Mouse (Mus musculus) hindbrain, embryonic 10.5 days (tissue): ENCODE data around the gene Ehd1. TPM values are rescaled to one million over a fixed set of nuclear protein-coding genes. Genes with fewer than 3 reads are reported as not detected.
A peak's percentile ranks its signal among the peaks of the same experiment; 100 is the strongest.

Experiments used
- DNase-seq: peaks from one replicate; pipeline ENCODE4 v3.0.0-alpha.2; 2017; ENCODE audit warnings: low spot score
- H3K27ac ChIP-seq: fragments of 300-500 bp; sonication (generic); 2 replicates; pipeline ENCODE4 v1.5.1; 2016; ENCODE audit warnings: mild to moderate bottlenecking, moderate library complexity
- H3K27me3 ChIP-seq: fragments of 300-500 bp; sonication (generic); 2 replicates; pipeline ENCODE4 v1.6.1; 2016; ENCODE audit warnings: mild to moderate bottlenecking; ENCODE audit not compliant: poor library complexity, insufficient read depth, severe bottlenecking
- H3K36me3 ChIP-seq: fragments of 300-500 bp; sonication (generic); 2 replicates; pipeline ENCODE4 v1.6.1; 2016; ENCODE audit warnings: mild to moderate bottlenecking, moderate library complexity
- H3K4me1 ChIP-seq: fragments of 300-500 bp; sonication (generic); replicated peaks from 2 replicates; pipeline ENCODE4 v1.6.1; 2016; ENCODE audit warnings: mild to moderate bottlenecking
- H3K4me3 ChIP-seq: fragments of 300-500 bp; sonication (generic); 2 replicates; pipeline ENCODE4 v1.5.1; 2016; ENCODE audit warnings: mild to moderate bottlenecking, moderate library complexity
- H3K9me3 ChIP-seq: fragments of 300-500 bp; sonication (generic); 2 replicates; pipeline ENCODE4 v1.6.1; 2016; ENCODE audit warnings: mild to moderate bottlenecking, moderate library complexity
- WGBS: fragments of 180-500 bp; shearing (Covaris S2); methylation state at CpG from one replicate; pipeline ENCODE4 v1.1.7; 2016; 5-methylcytosine and 5-hydroxymethylcytosine counted together
- polyA plus RNA-seq: library from polyadenylated mRNA; unstranded; fragments of >200 nt; fragmentation: Nextera tagmentation; extraction: Ambion mirVana; gene quantifications from 2 replicates; pipeline ENCODE4 v1.2.1, GENCODE M21; 2016

The Ehd1 gene
- polyA plus RNA-seq, 1 experiment from 2014 or later: 103 TPM

DNA sequence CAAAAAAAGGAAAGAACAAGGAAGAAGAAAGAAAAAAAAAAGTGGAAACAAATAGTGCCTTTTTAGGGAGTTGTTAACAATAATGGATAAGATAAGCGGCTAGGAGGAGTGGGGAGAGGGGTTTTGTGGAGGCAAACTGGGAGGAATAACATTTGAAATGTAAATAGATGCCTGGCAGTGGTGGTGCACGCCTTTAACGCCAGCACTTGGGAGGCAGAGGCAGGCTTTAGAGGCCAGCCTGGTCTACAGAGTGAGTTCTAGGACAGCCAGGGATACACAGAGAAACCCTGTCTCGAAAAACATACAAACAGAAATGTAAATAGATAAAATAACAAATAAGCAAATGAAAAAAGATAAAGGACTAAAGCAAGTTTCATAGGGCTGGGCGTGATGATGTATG is 35.8 kb upstream of the Ehd1 start:
- H3K27me3 ChIP-seq: no peaks in the 10 kb centered on the region
- H3K36me3 ChIP-seq: peaks cover 19% of the 10 kb centered on the region
- H3K4me3 ChIP-seq: peak overlapping the region; percentile 91
- H3K4me1 ChIP-seq: peaks cover 31% of the 10 kb centered on the region
- no peaks in the 10 kb centered on the region for H3K9me3 ChIP-seq
- H3K27ac ChIP-seq: peak overlapping the region; percentile 67
- DNase-seq: no peak
- WGBS: 38% methylated on average over 5 of the region's 5 CpGs

DNA sequence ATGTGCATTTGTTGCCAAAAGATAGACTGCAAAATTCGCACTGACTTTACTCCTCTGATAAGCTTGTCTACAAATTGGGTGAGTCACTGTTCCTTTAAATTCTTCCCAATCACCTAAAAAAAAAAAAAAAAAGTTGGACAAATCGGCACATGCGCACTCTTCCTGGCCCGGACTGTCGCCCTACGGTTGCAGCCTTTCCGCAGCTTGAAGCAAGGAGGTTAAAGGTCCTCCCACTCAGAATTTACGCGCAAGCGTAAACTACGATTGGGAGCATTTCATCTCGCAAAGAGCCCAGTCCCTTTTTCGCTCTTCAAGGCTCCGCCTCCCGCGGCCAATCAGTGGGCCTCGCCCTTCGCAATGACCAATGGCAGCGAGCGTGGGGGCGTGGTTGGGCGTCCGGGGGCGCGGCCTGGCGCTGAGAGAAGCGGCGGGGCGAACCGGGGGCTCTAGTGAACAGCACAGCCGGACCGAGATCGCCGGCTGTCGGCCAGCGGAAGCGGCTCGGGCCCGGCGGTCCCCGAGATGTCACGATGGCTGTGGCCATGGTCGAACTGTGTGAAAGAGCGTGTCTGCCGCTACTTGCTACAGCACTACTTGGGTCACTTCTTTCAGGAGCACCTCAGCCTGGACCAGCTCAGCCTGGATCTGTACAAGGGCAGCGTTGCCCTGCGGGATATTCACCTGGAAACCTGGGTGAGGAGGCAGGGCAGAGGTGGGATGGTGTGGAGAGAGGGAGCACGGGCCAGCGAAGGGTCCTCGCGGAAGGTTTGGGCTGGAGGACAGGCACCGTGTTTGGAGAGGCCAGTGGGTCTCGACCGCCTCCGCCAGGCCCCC is 35.0 kb upstream of the Ehd1 start, which contains the start of gene Atg2a:
Atg2a (plus strand) TSS at position 395 of the 834 bp plus-strand sequence.
- Histone ChIP-seq H3K4me3 (peak within 1 kb of the TSS; percentile 91), H3K9me3 (no peaks in the 10 kb centered on the region), H3K36me3 (peaks cover 26% of the 10 kb centered on the region), H3K27me3 (no peaks in the 10 kb centered on the region), H3K4me1 (peaks cover 24% of the 10 kb centered on the region), H3K27ac (peak within 1 kb of the TSS; percentile 89)
- peak; percentile 98 for DNase-seq
- under 1% methylated on average over 55 of the region's 55 CpGs for WGBS

GRCm38 (mm10) chr19:6242281-6242680 is 34.2 kb upstream of the Ehd1 start:
- Histone ChIP-seq H3K9me3 (no peaks in the 10 kb centered on the region), H3K4me1 (peaks cover 22% of the 10 kb centered on the region), H3K27ac (peak overlapping the region; percentile 89), H3K4me3 (peak overlapping the region; percentile 91), H3K36me3 (peaks cover 34% of the 10 kb centered on the region), H3K27me3 (no peaks in the 10 kb centered on the region)
- peak; percentile 23 for DNase-seq
- 1% methylated on average over 4 of the region's 4 CpGs for WGBS

- WGBS: 83% methylated on average over 5 of the region's 5 CpGs
- Histone ChIP-seq H3K36me3 (peaks cover 44% of the 10 kb centered on the region), H3K4me3 (no peak overlapping the region), H3K4me1 (peaks cover 22% of the 10 kb centered on the region), H3K27me3 (no peaks in the 10 kb centered on the region), H3K27ac (no peak overlapping the region), H3K9me3 (no peaks in the 10 kb centered on the region)
- no peak for DNase-seq
Measured at GRCm38 (mm10) chr19:6243226-6243625, 33.3 kb upstream of the Ehd1 start.

DNA sequence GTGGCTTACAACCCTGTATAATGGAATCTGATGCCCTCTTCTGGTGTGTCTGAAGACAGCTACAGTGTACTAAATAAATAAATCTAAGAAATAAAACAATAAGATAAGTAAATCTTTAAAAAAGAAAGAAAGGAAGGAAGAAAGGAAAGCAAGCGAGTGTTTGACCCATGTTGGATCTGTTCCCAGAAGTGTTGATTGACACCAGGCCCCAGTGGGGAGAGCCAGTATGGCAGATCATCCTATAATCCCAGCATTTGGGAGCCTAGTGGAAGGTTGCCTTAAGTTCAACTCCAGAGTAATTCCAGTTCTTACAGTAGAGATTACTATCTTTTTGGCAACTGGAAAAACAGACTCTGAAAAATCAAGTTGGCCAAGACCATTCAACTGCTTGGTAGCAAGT is 30.7 kb upstream of the Ehd1 start:
- 94% methylated on average over 1 of the region's 1 CpGs for WGBS
- no peak for DNase-seq
- H3K9me3 ChIP-seq: no peaks in the 10 kb centered on the region
- H3K27me3 ChIP-seq: no peaks in the 10 kb centered on the region
- H3K27ac ChIP-seq: no peak overlapping the region
- no peak overlapping the region for H3K4me3 ChIP-seq
- H3K4me1 ChIP-seq: peaks cover 22% of the 10 kb centered on the region
- peaks cover 67% of the 10 kb centered on the region for H3K36me3 ChIP-seq

DNA sequence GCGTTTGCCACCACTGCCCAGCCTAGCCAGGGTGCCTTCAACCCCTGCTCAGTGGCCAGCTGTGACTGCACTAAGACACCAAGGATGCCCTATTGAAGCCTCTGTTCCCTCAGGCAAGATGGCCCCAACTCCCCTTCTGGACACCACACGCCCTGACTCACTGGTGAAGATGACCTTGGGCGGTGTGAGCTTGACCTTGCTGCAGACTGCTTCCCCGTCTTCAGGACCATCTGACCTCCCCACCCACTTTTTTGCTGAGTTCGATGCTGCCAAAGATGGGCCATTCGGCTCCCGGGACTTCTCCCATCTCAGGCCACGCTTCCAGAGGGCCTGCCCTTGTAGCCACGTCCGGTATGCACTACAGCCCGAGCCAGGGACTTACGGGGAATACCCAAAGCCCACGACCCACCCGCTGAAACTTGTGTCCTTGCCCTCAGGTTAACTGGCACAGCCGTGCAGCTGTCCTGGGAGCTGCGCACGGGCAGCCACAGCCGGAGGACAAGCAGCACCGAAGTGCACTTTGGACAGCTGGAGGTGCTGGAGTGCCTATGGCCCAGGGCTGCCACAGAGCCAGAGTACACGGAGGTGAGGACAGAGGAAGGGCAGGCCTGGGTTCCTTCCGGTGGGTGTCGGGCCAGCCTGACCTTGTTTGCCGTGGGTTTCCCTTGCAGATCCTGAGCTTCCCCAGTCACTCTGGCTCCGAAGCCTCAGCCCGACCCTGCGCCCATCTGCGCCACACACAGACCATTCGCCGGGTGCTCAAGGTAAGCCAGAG is 28.8 kb upstream of the Ehd1 start:
- peaks cover 86% of the 10 kb centered on the region for H3K36me3 ChIP-seq
- no peak overlapping the region for H3K4me3 ChIP-seq

GRCm38 (mm10) chr19:6253021-6253420 is 23.5 kb upstream of the Ehd1 start:
- DNase-seq: no peak
- Histone ChIP-seq H3K27me3 (no peaks in the 10 kb centered on the region), H3K4me3 (no peak overlapping the region), H3K27ac (no peak overlapping the region), H3K36me3 (peaks cover 98% of the 10 kb centered on the region), H3K4me1 (no peaks in the 10 kb centered on the region), H3K9me3 (no peaks in the 10 kb centered on the region)
- 92% methylated on average over 4 of the region's 4 CpGs for WGBS

More for the DNA sequence above, 28.8 kb upstream of the Ehd1 start:
- Histone ChIP-seq H3K9me3 (no peaks in the 10 kb centered on the region), H3K4me1 (peaks cover 10% of the 10 kb centered on the region), H3K27me3 (no peaks in the 10 kb centered on the region), H3K27ac (no peak overlapping the region)
- no peak for DNase-seq
- WGBS: 94% methylated on average over 29 of the region's 29 CpGs

DNA sequence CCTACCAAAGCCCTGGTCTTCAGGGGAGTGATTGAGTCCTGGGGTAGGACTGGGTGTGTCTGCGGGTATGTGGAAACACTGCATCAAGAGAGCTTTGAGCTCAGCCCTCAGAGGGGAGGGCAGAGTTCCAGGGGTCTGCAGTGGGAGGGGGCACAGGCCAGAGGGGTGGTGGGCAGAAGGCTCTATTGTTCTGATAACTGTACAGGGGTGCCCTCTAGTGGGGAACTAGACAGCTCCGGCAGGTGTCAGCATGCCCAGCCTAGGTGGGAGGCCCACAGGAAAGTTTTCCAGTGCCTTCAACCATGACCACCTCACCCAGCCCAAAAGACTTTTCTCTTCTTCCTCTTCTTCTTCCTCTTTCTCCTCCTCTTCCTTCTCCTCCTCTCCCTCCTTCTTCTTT is 16.1 kb upstream of the Ehd1 start:
- H3K4me3 ChIP-seq: no peak overlapping the region
- H3K36me3 ChIP-seq: peaks cover 75% of the 10 kb centered on the region
- no peaks in the 10 kb centered on the region for H3K27me3 ChIP-seq
- peak overlapping the region; percentile 6; the same call in 1 of the 2 replicates for H3K27ac ChIP-seq
- H3K4me1 ChIP-seq: no peaks in the 10 kb centered on the region
- H3K9me3 ChIP-seq: no peaks in the 10 kb centered on the region
- WGBS: 68% methylated on average over 2 of the region's 2 CpGs
- peak; percentile 20 for DNase-seq

GRCm38 (mm10) chr19:6260946-6261345 is 15.6 kb upstream of the Ehd1 start:
- peaks cover 70% of the 10 kb centered on the region for H3K36me3 ChIP-seq
- no peaks in the 10 kb centered on the region for H3K9me3 ChIP-seq
- no peaks in the 10 kb centered on the region for H3K27me3 ChIP-seq
- no peaks in the 10 kb centered on the region for H3K4me1 ChIP-seq
- no peak for DNase-seq
- WGBS: 84% methylated on average over 4 of the region's 4 CpGs
- H3K4me3 ChIP-seq: no peak overlapping the region
- no peak overlapping the region for H3K27ac ChIP-seq

DNA sequence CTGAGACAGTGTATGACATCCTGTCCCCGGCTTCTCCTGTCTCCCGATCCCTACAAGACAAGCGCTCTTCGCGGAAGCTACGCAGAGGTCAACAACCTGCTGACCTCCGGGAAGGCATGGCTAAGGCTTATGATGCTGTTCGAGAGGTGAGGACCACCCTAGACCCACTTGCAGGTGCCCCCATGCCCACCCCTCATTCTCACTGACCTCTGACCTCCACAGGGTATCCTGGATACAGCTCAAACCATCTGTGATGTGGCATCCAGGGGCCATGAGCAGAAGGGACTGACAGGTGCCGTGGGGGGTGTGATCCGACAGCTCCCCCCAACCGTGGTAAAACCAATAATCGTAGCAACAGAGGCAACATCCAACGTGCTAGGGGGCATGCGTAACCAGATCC is 15.1 kb upstream of the Ehd1 start:
- H3K4me3 ChIP-seq: no peak overlapping the region
- no peaks in the 10 kb centered on the region for H3K27me3 ChIP-seq
- no peak for DNase-seq
- no peak overlapping the region for H3K27ac ChIP-seq
- 92% methylated on average over 14 of the region's 14 CpGs for WGBS
- no peaks in the 10 kb centered on the region for H3K9me3 ChIP-seq
- H3K36me3 ChIP-seq: peaks cover 65% of the 10 kb centered on the region
- H3K4me1 ChIP-seq: no peaks in the 10 kb centered on the region

DNA sequence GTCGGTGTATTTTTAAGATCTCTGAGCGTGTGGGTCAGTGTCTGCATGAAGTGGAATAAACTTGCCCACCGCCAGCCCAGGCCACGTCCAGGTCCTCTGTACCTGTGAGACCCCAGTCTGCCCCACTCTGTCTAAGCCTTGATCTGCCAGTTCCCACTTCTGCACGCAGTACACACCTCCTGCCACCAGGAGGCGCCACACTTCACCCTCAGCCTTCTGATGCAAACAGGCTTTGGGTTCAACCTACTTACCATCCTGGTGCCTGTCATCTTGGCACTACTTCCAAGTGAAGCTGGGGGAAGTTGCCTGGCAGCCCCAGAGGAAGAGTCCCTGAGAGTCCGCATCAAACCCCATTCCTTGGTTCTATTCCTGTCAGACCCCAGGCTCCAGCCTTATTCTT is 14.3 kb upstream of the Ehd1 start:
- Histone ChIP-seq H3K36me3 (peaks cover 57% of the 10 kb centered on the region), H3K27me3 (no peaks in the 10 kb centered on the region; the same call in 1 of the 2 replicates), H3K4me1 (no peaks in the 10 kb centered on the region), H3K9me3 (no peaks in the 10 kb centered on the region), H3K27ac (no peak overlapping the region), H3K4me3 (no peak overlapping the region)
- peak; percentile 65 for DNase-seq
- WGBS: 63% methylated on average over 7 of the region's 7 CpGs

DNA sequence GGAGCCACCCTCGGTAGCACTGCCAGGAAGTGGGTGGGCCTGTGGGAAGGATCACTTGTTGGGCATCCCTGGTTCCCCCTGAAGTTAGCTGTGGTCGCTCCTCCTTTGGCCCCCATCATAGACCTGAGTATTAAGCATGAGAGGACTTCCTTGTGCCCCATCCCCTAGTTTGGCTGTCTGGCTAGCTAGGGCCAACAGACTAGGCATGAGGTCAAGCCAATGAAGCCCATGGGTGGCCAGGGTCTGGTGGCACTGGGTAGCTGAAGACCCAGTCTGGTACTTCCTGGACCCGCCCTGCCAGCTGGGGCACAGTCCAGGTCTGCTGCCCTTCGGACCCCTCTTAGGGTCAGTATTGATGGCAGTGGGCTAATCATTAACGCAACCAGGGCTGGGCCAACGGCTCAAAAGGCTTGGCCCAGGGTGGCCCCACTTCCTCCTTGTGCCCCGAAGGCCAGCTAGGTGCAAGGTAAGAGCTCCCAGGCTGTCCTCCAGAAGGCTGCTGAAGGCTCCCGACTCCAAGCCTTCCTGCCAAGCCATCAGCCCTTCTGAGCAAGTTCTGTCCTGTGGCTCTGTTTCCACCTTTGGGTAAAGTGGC is 13.6 kb upstream of the Ehd1 start:
- Histone ChIP-seq H3K27ac (no peak overlapping the region), H3K9me3 (no peaks in the 10 kb centered on the region), H3K4me1 (no peaks in the 10 kb centered on the region), H3K27me3 (peaks cover 3% of the 10 kb centered on the region; the same call in 1 of the 2 replicates), H3K4me3 (no peak overlapping the region), H3K36me3 (peaks cover 50% of the 10 kb centered on the region)
- no peak for DNase-seq
- WGBS: 83% methylated on average over 8 of the region's 8 CpGs
